Mouse (Mus musculus) E14TG2a.4 (cell line): ENCODE data around the gene Gal3st3.
"Not testable (repeated sequence)": the region's sequence is repeated elsewhere in the genome, so short reads cannot be mapped to it uniquely, and the experiment has no call there.

Experiments
- H3K27me3 ChIP-seq: 2 replicates; pipeline ENCODE4 v1.6.1; 2014; ENCODE audit warnings: low read length, control low read depth; ENCODE audit not compliant: insufficient read depth
- H3K36me3 ChIP-seq: 2 replicates; pipeline ENCODE4 v1.6.1; 2014; ENCODE audit warnings: low read length, control low read depth; ENCODE audit not compliant: insufficient read depth
- H3K4me1 ChIP-seq: replicated peaks from 2 replicates; pipeline ENCODE4 v1.6.1; 2014; ENCODE audit warnings: low read depth, low read length, control low read depth
- H3K4me3 ChIP-seq: replicated peaks from 2 replicates; pipeline ENCODE4 v1.5.1; 2014; ENCODE audit warnings: mild to moderate bottlenecking, low read length
- H3K9me3 ChIP-seq: 2 replicates; pipeline ENCODE4 v1.6.1; 2014; ENCODE audit warnings: low read length, control low read depth
- CTCF ChIP-seq: conservative IDR thresholded peaks from 2 replicates; pipeline ENCODE4 v1.5.1; 2014; ENCODE audit warnings: low read length
- NANOG ChIP-seq: IDR thresholded peaks from 2 replicates; pipeline ENCODE4 v1.6.1; 2014; ENCODE audit warnings: borderline replicate concordance, low read length, mixed read lengths
- POU5F1 ChIP-seq: IDR thresholded peaks from 2 replicates; pipeline ENCODE4 v1.6.1; 2014; ENCODE audit warnings: low read length, borderline replicate concordance

The Gal3st3 gene

GRCm38 (mm10) chr19:5348526-5349501 lies 50.7 kb downstream of the Gal3st3 start:
- peaks cover 2% of the 10 kb centered on the region for H3K4me1 ChIP-seq
- H3K9me3 ChIP-seq: no peaks in the 10 kb centered on the region
- H3K27me3 ChIP-seq: peaks cover 21% of the 10 kb centered on the region
- no peaks in the 10 kb centered on the region for H3K36me3 ChIP-seq
- TF ChIP-seq CTCF (peak; percentile 62), POU5F1 (no peak)
- H3K4me3 ChIP-seq: peak overlapping the region; percentile 76

- peaks cover 21% of the 10 kb centered on the region for H3K27me3 ChIP-seq
- H3K36me3 ChIP-seq, H3K4me1 ChIP-seq, H3K9me3 ChIP-seq: not testable (repeated sequence)
- peak within 1 kb of the TSS; percentile 76 for H3K4me3 ChIP-seq
Measured at GRCm38 (mm10) chr19:5349502-5349873, 51.4 kb downstream of the Gal3st3 start, which contains the start of gene Cst6. TSS of gene Cst6 (minus strand) at chr19:5349574.

DNA sequence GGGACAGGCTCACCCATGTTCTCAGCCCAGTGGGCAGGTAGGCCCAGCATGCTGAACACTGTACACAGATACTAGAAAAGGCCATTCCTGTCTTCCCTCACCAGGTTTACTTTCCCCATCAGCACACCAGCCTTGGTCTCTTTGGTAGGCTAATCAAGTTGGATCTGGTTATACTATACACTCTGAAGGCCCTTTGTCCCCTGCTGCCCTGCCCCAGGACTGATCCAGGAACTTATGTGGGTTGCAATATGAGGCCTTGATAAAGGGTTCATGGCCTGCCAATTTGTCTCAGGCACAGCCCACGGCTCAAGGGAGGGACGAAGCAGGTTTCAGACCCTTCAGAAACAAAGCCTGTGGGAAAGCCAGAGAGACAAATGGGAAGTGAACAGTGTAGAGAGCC lies 55.5 kb downstream of the Gal3st3 start:
- H3K4me3 ChIP-seq: no peak overlapping the region
- no peak for TF ChIP-seq NANOG
- TF ChIP-seq POU5F1: no peak
- no peak for TF ChIP-seq CTCF
- H3K27me3 ChIP-seq: peaks cover 16% of the 10 kb centered on the region
- no peaks in the 10 kb centered on the region for H3K36me3 ChIP-seq
- no peaks in the 10 kb centered on the region for H3K9me3 ChIP-seq
- peaks cover 14% of the 10 kb centered on the region for H3K4me1 ChIP-seq

- Histone ChIP-seq H3K4me3 (no peak overlapping the region), H3K4me1 (peaks cover 15% of the 10 kb centered on the region), H3K27me3 (peaks cover 3% of the 10 kb centered on the region; the same call in 1 of the 2 replicates), H3K36me3 (peaks cover 8% of the 10 kb centered on the region; the same call in 1 of the 2 replicates), H3K9me3 (no peaks in the 10 kb centered on the region)
- TF ChIP-seq NANOG: no peak
- no peak for TF ChIP-seq CTCF
- TF ChIP-seq POU5F1: no peak
Measured at GRCm38 (mm10) chr19:5356080-5356479, 57.9 kb downstream of the Gal3st3 start.
